Mouse (Mus musculus) neural tube, embryonic 14.5 days (tissue): ENCODE measurements around the gene Ada. TPM values are rescaled to one million over a fixed set of nuclear protein-coding genes. Genes with fewer than 3 reads are reported as not detected.

Source experiments
- ATAC-seq: fragments of 200-750 bp; cut with Nextera tagmentation; 2 replicates; pipeline ENCODE4 v1.8.0; 2017; ENCODE audit warnings: low read depth, mild to moderate bottlenecking, moderate TSS enrichment, moderate library complexity
- H3K27ac ChIP-seq: fragments of 300-500 bp; sonication (generic); 2 replicates; pipeline ENCODE4 v1.5.1; 2014; ENCODE audit warnings: low read depth, mild to moderate bottlenecking, control low read depth, low read length, moderate library complexity, mixed read lengths
- H3K27me3 ChIP-seq: fragments of 300-500 bp; sonication (generic); 2 replicates; pipeline ENCODE4 v1.6.1; 2014; ENCODE audit warnings: low read length; ENCODE audit not compliant: control insufficient read depth, insufficient read depth
- H3K36me3 ChIP-seq: fragments of 300-500 bp; sonication (generic); 2 replicates; pipeline ENCODE4 v1.6.1; 2014; ENCODE audit warnings: low read length, mixed read lengths; ENCODE audit not compliant: control insufficient read depth, insufficient read depth
- H3K4me1 ChIP-seq: fragments of 300-500 bp; sonication (generic); 2 replicates; pipeline ENCODE4 v1.6.1; 2014; ENCODE audit warnings: low read length; ENCODE audit not compliant: control insufficient read depth, insufficient read depth
- H3K4me2 ChIP-seq: fragments of 300-500 bp; sonication (generic); 2 replicates; pipeline ENCODE4 v1.6.1; 2014; ENCODE audit warnings: mild to moderate bottlenecking, low read depth, low read length, control low read depth
- H3K4me3 ChIP-seq: fragments of 300-500 bp; sonication (generic); 2 replicates; pipeline ENCODE4 v1.5.1; 2014; ENCODE audit warnings: low read depth, low read length, control low read depth, mixed read lengths
- H3K9ac ChIP-seq: fragments of 300-500 bp; sonication (generic); replicated peaks from 2 replicates; pipeline ENCODE4 v1.6.1; 2014; ENCODE audit warnings: low read depth, mild to moderate bottlenecking, control low read depth, low read length, mixed read lengths
- H3K9me3 ChIP-seq: fragments of 300-500 bp; sonication (generic); 2 replicates; pipeline ENCODE4 v1.6.1; 2016; ENCODE audit warnings: low read length; ENCODE audit not compliant: control insufficient read depth
- WGBS: fragments of 180-500 bp; shearing (Covaris S2); extraction: QIAGEN DNeasy Blood & Tissue Kit; methylation state at CpG from one replicate; pipeline ENCODE4 v1.1.7; 2014; 5-methylcytosine and 5-hydroxymethylcytosine counted together
- polyA plus RNA-seq: library from polyadenylated mRNA; unstranded; fragments of >200 nt; fragmentation: Nextera tagmentation; extraction: Ambion mirVana; gene quantifications from 2 replicates; pipeline ENCODE4 v1.2.1, GENCODE M21; 2014

The Ada gene
- polyA plus RNA-seq, 1 experiment from 2014 or later = 3.1 TPM

GRCm38 (mm10) chr2:163776661-163777060 is 26.6 kb upstream of the Ada start:
- Histone ChIP-seq H3K9ac (no peak overlapping the region), H3K4me3 (no peak overlapping the region), H3K9me3 (no peaks in the 10 kb centered on the region), H3K36me3 (no peaks in the 10 kb centered on the region), H3K4me2 (no peak overlapping the region), H3K4me1 (no peaks in the 10 kb centered on the region), H3K27me3 (no peaks in the 10 kb centered on the region), H3K27ac (no peak overlapping the region)
- 20% methylated on average over 13 of the region's 13 CpGs for WGBS
- no peak for ATAC-seq

GRCm38 (mm10) chr2:163770731-163771130 is 20.7 kb upstream of the Ada start:
- Histone ChIP-seq H3K4me1 (no peaks in the 10 kb centered on the region), H3K27ac (no peak overlapping the region), H3K4me2 (no peak overlapping the region), H3K36me3 (no peaks in the 10 kb centered on the region), H3K27me3 (no peaks in the 10 kb centered on the region), H3K9me3 (no peaks in the 10 kb centered on the region), H3K4me3 (no peak overlapping the region), H3K9ac (no peak overlapping the region)
- no peak for ATAC-seq
- WGBS = 84% methylated on average over 8 of the region's 8 CpGs

GRCm38 (mm10) chr2:163766890-163767289 is 16.9 kb upstream of the Ada start:
- Histone ChIP-seq H3K4me1 (no peaks in the 10 kb centered on the region), H3K27me3 (no peaks in the 10 kb centered on the region), H3K4me3 (no peak overlapping the region), H3K36me3 (no peaks in the 10 kb centered on the region), H3K27ac (no peak overlapping the region), H3K9me3 (no peaks in the 10 kb centered on the region), H3K9ac (no peak overlapping the region), H3K4me2 (no peak overlapping the region)
- ATAC-seq = no peak
- 71% methylated on average over 1 of the region's 1 CpGs for WGBS

- H3K4me2 ChIP-seq = no peak overlapping the region
- no peak for ATAC-seq
These were observed 16.2 kb upstream of the Ada start for GRCm38 (mm10) chr2:163766261-163766660.

GRCm38 (mm10) chr2:163761402-163761801 is 11.4 kb upstream of the Ada start:
- H3K36me3 ChIP-seq = no peaks in the 10 kb centered on the region
- ATAC-seq = no peak
- H3K4me2 ChIP-seq = no peak overlapping the region
- 79% methylated on average over 7 of the region's 7 CpGs for WGBS
- no peak overlapping the region for H3K4me3 ChIP-seq
- no peaks in the 10 kb centered on the region for H3K27me3 ChIP-seq
- no peaks in the 10 kb centered on the region for H3K9me3 ChIP-seq
- no peak overlapping the region for H3K9ac ChIP-seq
- no peak overlapping the region for H3K27ac ChIP-seq
- H3K4me1 ChIP-seq = no peaks in the 10 kb centered on the region

More at GRCm38 (mm10) chr2:163766261-163766660, 16.2 kb upstream of the Ada start:
- H3K27ac ChIP-seq = no peak overlapping the region
- no peaks in the 10 kb centered on the region for H3K27me3 ChIP-seq
- no peaks in the 10 kb centered on the region for H3K4me1 ChIP-seq
- H3K4me3 ChIP-seq = no peak overlapping the region
- no peak overlapping the region for H3K9ac ChIP-seq
- no peaks in the 10 kb centered on the region for H3K9me3 ChIP-seq
- H3K36me3 ChIP-seq = no peaks in the 10 kb centered on the region

- H3K27me3 ChIP-seq = no peaks in the 10 kb centered on the region
- H3K36me3 ChIP-seq = no peaks in the 10 kb centered on the region
- no peak for ATAC-seq
- H3K27ac ChIP-seq = no peak overlapping the region
- WGBS = 87% methylated on average over 6 of the region's 6 CpGs
- H3K9me3 ChIP-seq = no peaks in the 10 kb centered on the region
- H3K4me2 ChIP-seq = no peak overlapping the region
- no peaks in the 10 kb centered on the region for H3K4me1 ChIP-seq
- H3K4me3 ChIP-seq = no peak overlapping the region
- H3K9ac ChIP-seq = no peak overlapping the region
These were observed 10.6 kb upstream of the Ada start for GRCm38 (mm10) chr2:163760589-163760988.

GRCm38 (mm10) chr2:163758146-163758545 is 8.1 kb upstream of the Ada start:
- Histone ChIP-seq H3K4me2 (no peak overlapping the region), H3K4me3 (no peak overlapping the region), H3K9ac (no peak overlapping the region), H3K36me3 (no peaks in the 10 kb centered on the region), H3K4me1 (no peaks in the 10 kb centered on the region), H3K27ac (no peak overlapping the region), H3K27me3 (no peaks in the 10 kb centered on the region), H3K9me3 (no peaks in the 10 kb centered on the region)
- no peak for ATAC-seq
- 69% methylated on average over 2 of the region's 2 CpGs for WGBS

GRCm38 (mm10) chr2:163756723-163757122 is 6.7 kb upstream of the Ada start:
- Histone ChIP-seq H3K27ac (no peak overlapping the region), H3K9me3 (no peaks in the 10 kb centered on the region), H3K27me3 (no peaks in the 10 kb centered on the region), H3K4me2 (no peak overlapping the region), H3K4me3 (no peak overlapping the region), H3K4me1 (no peaks in the 10 kb centered on the region), H3K36me3 (no peaks in the 10 kb centered on the region), H3K9ac (no peak overlapping the region)
- WGBS = 66% methylated on average over 2 of the region's 2 CpGs
- no peak for ATAC-seq

- Histone ChIP-seq H3K27ac (no peak overlapping the region), H3K4me2 (no peak overlapping the region), H3K36me3 (no peaks in the 10 kb centered on the region), H3K4me3 (no peak overlapping the region), H3K27me3 (no peaks in the 10 kb centered on the region), H3K4me1 (0 out of 2 replicates have a peak, but pooled peaks cover 4% of the 10 kb centered on the region), H3K9me3 (no peaks in the 10 kb centered on the region), H3K9ac (no peak overlapping the region)
- 67% methylated on average over 5 of the region's 5 CpGs for WGBS
- ATAC-seq = no peak
These were observed 4.2 kb upstream of the Ada start for GRCm38 (mm10) chr2:163754228-163754627.
